Mouse (Mus musculus) brain, adult 2 months (tissue): ENCODE data around the gene Tmco4.
A peak's percentile ranks its signal among the peaks of the same experiment; 100 is the strongest.

Experiments used
- DNase-seq: peaks from one replicate; pipeline ENCODE4 v3.0.0; 2011; ENCODE audit warnings: low read depth, low spot score

Tmco4 gene

DNA sequence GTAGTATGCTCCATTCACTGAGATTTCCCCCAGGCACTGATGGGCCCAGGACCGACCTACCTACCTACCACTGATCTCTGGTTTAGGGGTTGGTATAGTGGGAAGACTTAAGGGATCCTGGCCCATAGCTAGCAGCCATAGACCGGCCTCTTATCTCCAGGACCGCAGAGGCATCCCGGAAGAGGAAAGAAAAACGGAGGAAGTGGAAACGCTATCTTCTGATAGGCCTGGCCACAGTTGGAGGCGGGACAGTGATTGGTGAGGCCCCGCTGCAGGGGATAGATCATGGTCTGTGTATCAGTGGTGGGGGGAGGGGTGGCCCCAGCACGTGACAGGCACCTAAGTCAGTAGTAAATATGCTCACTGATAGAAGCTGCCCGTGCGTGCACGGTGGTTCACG lies 46.7 kb downstream of the Tmco4 start:
- DNase-seq: no peak

DNA sequence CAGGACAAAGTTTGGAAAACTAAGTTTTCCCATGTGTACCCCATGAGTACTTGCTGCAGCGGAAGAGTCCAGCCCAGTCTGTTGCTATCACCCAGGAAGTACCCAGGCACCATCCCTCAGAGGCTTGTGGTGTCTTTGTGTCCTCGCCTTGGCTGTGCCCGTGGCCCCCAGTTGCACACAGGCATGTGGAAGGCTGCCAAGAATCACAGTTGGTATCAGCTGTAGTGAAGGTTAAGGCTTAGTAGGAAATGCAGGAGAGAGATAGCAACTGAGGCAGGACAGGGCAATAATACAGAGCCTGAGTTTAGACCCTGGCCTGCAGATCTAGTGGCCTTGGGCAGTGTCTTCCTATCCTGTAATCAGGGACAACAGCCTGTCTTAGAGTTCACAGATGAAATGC lies 47.7 kb downstream of the Tmco4 start:
- no peak for DNase-seq

DNA sequence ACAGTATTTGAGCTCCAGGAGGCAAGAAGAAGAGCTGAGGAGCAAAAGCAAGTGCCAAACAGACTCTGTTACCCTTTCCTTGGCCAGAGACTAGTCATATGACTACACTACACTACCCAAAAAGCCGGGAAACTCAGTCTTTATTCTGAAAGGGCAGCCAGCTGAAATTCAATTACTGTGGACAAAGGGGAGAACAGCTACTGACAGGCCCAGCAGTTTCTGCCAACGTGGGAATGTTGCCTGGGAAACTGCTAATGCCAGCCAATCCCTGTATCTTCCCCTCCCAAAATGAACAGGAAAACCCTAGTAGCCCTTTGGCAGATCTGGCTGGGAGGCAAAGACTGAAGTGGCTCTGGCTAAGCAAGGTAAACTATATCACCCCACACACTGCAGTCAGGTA lies 51.7 kb downstream of the Tmco4 start:
- peak; percentile 72 for DNase-seq

- no peak for DNase-seq
Measured at GRCm38 (mm10) chr4:139030675-139031074, 58.0 kb downstream of the Tmco4 start.

DNA sequence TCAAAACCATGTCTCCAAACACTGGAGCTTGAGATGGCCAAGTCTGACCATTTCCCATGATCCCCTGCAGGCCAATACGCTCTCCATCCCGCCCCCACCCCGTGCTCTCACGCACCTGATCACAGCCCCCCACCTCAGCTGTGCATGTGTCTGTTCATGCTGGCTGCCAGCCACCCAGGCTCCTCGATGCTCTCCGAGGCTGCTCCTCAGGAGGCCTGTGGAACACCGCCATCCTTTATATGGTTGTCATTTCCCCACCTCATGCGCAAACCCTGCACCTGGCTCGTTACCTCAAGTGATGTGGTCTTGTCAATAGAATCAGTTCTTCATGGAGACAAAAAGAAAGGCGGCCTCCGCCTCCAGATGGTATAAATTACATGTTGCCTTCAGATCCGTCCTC lies 59.8 kb downstream of the Tmco4 start:
- DNase-seq: no peak

- DNase-seq: peak; percentile 69
Measured at GRCm38 (mm10) chr4:139033263-139034009, 60.7 kb downstream of the Tmco4 start.

- peak; percentile 62 for DNase-seq
Measured at GRCm38 (mm10) chr4:139034010-139034367, 61.3 kb downstream of the Tmco4 start.

- no peak for DNase-seq
Measured at GRCm38 (mm10) chr4:139034540-139034939, 61.9 kb downstream of the Tmco4 start.

GRCm38 (mm10) chr4:139034942-139035341 lies 62.3 kb downstream of the Tmco4 start:
- peak; percentile 56 for DNase-seq

DNA sequence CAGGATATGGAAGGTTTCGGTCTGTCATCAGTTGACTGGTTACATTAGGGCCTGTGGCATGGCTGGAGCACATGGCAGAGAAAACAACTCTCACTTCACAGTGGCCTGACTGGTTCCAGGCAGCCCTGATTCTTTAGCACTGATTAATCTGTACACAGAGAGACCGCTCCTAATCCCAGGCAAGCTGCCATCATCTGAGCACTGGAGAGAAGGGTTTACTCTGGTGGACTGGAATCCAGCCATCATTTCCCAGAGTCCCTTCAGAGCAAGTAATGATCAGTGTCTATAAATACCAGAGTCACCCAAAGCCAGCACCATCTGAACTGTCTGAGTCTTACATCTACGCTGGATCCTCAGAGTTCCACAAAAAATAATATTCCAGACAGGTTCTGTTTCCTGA lies 63.1 kb downstream of the Tmco4 start:
- DNase-seq: peak; percentile 55

- no peak for DNase-seq
Measured at GRCm38 (mm10) chr4:139037795-139038607, 65.3 kb downstream of the Tmco4 start.

DNA sequence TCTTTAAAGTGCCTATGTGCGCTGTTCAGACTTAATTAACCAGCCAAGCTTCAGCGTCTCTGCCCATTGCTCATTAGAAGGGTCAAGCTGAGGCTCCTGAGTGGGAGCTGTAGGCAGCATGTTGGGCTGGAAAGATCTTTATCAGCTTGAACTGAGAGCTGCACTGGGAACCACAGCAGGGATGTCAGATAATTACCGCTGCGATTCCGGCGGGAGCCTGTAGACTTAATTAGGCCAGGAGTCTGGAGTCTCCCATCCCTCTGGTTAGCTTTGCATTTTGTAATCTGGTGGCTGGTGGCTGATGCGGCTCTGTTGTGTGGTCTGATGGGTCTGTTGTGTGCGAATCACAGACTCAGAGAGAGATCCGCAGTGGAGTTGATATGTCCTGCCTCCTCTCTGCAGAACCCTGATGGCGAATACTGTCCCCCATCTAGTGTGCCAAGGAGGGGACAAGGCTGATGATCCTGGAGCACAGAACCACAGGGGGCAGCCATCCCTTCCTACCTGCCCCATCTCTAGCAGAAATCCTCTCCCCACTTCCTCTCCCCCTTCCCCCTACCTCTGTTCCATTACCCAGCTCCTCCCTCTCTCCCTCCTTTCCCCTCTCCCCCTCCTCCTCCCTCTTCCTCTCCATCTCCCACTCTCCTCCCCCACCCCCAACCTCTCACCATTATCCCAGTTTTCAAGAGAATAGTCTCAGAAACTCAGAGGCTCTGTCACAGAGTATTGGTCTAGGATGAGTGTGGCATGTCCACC lies 67.6 kb downstream of the Tmco4 start:
- peak; percentile 40 for DNase-seq

GRCm38 (mm10) chr4:139042611-139043010 lies 69.9 kb downstream of the Tmco4 start:
- no peak for DNase-seq

GRCm38 (mm10) chr4:139043600-139043999 lies 70.9 kb downstream of the Tmco4 start:
- no peak for DNase-seq

GRCm38 (mm10) chr4:139044566-139044965 lies 71.9 kb downstream of the Tmco4 start:
- no peak for DNase-seq

DNA sequence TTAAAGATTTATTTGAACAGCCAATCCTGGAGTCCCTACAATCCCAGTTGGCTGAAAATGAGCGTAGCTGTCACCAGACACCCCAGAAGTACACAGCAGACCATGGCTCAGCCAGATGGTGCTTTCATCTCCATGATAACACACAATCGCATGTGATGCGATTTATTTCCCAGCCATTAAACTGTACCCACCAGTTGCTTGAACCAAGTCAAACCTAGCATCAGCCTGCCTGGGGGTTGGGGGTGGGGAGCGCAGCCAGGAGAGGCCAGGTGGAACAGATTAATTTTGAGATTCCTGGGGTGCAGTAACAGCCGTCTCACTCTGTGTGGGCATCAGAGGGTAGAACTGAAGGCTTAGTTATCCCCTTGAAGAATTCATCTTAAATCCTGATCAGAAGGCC lies 73.7 kb downstream of the Tmco4 start:
- no peak for DNase-seq

- DNase-seq: peak; percentile 78
Measured at GRCm38 (mm10) chr4:139048518-139048917, 75.8 kb downstream of the Tmco4 start.

DNA sequence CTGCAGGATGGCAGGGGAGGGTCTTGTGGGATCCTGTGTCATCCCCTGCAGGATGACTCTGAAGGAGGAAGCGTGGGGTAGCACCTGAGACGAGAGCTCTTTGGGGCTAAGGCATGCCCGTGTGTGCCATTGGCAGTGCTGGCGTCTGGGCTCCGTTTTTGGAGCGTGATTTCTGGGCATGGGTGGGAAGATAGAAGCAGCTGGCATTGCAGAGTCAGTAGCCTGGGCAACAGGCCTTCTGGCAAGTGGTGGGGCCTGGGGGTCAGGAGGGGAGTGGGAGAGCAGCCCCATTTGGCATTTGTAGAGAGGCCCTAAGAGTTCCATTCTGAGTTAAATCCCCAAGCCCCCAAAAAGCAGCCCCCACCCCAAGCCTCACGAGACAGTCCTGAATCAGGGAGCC lies 80.1 kb downstream of the Tmco4 start:
- no peak for DNase-seq

DNA sequence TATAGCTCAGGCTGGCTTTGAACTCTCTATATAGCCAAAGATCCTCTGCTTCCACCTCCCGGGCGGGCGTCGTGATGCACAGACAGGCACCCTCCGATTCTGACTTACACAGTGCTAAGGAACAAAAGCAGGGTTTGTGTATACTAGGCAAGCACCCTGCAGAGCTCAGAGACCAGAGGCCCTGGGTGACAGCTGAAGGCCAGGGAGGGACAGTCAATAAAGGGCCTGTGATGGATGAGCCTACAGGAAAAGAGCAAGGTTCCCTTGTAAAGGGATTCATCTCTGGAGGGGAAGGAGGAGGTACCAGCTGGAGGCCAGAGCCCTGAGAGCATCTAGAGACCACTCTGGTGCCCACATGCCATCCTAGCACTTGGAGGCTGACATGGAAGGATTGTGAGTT lies 80.7 kb downstream of the Tmco4 start:
- DNase-seq: no peak

- peak; percentile 78 for DNase-seq
Measured at GRCm38 (mm10) chr4:139054300-139054923, 81.7 kb downstream of the Tmco4 start.

DNA sequence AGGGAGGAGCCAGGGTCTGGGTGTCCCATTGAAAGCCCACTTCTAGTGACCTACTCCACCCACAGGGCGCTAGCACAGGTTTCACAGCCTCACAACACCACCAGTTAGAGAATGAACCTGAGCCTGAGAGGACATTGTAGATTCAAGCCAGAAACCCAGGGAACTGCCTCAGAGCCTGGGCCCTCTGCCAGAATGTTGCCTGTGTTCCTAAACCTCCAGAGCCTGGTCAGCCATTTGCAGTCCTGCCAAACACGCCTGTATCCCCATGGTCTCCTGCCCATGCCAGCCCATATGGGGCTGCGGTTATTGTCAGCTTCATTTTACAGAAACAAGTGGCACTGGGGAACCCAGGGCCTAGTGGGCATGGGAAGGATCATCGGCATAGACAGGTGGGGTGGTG lies 82.6 kb downstream of the Tmco4 start:
- DNase-seq: peak; percentile 66

DNA sequence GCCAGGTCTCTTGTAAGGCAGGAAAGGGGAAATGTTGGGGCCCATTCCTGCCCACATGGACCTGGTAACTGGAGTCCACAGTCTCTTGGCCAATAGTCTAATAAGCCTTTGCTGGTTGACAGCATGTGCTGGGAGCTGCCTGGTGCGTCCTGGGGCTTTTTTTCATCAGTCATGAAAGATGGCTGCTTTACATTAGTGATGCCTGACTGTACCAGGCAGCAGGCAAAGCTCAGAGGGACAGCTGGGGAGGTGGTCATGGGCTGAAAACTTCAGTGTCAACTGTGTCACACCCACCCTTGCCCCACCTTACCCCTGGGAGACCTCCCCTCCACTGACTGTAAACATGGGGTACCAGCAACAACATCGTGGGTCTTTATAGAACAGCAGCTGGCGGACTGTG lies 83.1 kb downstream of the Tmco4 start:
- DNase-seq: no peak
